Mouse (Mus musculus): ENCODE measurements around the gene Ddx28. TPM values are rescaled to one million over a fixed set of nuclear protein-coding genes. Genes with fewer than 3 reads are reported as not detected.

The Ddx28 gene
- total RNA-seq, 2 experiments from 2014 or later, result 8.9 to 9.5 TPM

DNA sequence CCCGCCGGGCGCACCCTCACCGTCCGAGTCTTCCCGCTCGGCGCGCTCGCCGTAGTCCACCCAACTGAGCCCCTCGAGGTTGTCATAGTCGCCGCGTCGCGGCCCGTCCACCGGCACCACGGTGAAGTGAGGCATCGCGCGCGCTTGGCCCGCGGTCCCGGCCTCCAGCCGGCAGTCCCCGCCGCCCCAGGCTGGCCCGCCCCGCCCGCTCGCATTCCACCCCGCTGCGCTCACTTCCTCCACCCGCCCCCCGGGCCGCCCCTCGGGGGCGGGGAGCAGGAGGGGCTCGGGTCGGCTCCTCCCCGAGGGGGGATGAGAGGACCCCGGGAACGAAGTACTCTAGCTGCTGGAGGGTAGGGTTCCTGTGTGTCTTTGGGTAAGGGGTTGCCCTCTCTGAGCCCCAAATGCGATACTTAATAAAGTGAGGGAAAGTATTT is 45.8 kb downstream of the Ddx28 start, which contains the start of gene Slc12a4:
Slc12a4 (minus strand) TSS at position 193 of the 437 bp plus-strand sequence.
- peak; percentile 91 for DNase-seq

DNA sequence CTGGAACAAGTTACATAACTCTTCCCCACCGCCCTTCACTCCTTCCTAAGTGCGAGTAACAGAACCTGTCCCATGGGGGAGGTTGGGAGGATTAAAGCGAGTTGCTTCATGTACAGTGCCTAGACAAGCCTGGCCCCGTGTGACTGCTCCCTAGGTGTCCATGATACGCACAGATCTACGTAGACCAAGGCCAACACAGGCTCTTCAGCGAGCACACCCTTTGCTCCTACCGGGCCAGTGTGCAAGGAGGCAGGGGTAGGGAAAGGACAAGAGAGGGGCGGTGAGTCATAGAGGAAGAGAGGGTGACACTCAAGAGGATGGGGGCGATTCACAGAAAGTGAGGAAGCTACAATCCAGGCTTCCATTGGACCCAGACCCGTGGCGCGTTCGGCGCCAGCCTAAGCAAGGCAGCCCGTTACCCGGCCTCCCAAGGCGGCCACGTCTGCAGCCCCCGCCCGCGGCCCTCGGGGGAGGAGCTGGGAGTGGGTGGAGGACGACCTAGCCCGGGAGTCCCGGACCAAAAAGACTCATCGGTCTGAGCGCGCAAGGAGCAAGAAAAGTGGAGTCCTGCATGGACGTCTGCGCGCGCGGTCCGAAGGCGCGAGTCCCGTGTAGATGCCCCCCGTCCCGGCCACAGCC is 46.3 kb downstream of the Ddx28 start:
- peak; percentile 75 for DNase-seq

GRCm38 (mm10) chr8:105964506-105965265 is 47.0 kb downstream of the Ddx28 start:
- no peak for DNase-seq

DNA sequence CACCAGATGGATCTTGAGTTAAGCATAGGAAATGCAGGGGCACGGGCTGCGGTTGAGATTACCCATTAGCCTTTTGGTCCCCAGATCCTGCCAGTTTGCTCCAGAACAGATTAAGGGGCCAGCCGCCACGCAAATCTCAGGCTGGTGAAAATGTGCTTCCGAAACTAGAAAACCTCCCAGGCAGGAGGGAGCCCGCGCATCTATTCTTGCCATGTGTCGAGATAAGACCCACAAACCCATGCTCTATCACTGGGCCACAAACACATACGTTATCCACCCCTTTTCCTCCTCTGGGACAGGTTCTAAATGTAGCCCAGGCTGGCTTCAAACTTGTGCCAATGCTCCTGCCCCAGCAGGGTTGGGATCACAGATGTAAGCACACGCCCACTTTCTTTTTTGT is 50.1 kb downstream of the Ddx28 start:
- no peak for DNase-seq

DNA sequence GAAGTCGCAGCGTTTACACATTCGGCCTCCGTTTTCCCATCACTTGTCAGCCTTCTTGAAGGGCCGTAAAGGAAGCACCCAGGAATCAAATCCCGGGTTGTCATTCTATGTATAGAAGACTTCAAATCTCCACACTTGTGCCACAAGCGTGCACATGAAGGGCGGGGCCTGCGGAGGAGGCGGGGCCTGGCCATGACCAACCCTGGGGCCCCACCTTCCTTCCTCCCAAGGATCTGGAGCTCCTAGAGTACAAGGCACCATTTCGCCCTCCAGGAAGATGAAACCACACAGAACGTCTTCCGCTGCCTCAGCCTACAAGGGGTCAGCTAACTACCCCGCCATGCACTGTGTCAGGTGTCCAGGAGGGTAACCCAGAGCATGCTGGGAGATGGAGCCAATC is 50.6 kb downstream of the Ddx28 start:
- no peak for DNase-seq

Other genes with a start within 250 kb of the Ddx28 start
- gene Ranbp10, start 184.5 kb downstream of the Ddx28 start, total RNA-seq (2021), result 10 to 100 TPM; 22.3 to 23.1 TPM
- gene Tsnaxip1, start 184.2 kb downstream of the Ddx28 start, total RNA-seq (2021), result not detected
- 10 to 100 TPM; 16.8 to 18.4 TPM for gene Cenpt, start 158.6 kb downstream of the Ddx28 start, total RNA-seq (2021)
- gene Thap11, start 156.8 kb downstream of the Ddx28 start, total RNA-seq (2021), result 10 to 100 TPM; 26.4 to 29.3 TPM
- gene Nutf2, start 151.3 kb downstream of the Ddx28 start, total RNA-seq (2021), result 10 to 100 TPM; 44.7 to 45.7 TPM
- 10 to 100 TPM; 34.0 to 34.8 TPM for gene Edc4, start 131.0 kb downstream of the Ddx28 start, total RNA-seq (2021)
- not detected for gene Nrn1l, start 118.3 kb downstream of the Ddx28 start, total RNA-seq (2021)
- 10 to 100 TPM; 21.7 to 24.3 TPM for gene Pskh1, start 111.4 kb downstream of the Ddx28 start, total RNA-seq (2021)
- under 1 TPM in 1 of 2 experiments, not detected in 1; 0.32 TPM for gene Ctrl, start 78.0 kb downstream of the Ddx28 start, total RNA-seq (2021)
- gene Psmb10, start 73.4 kb downstream of the Ddx28 start, total RNA-seq (2021), result 10 to 100 TPM; 85.4 to 94.0 TPM
- 1 to 10 TPM; 1.4 to 1.7 TPM for gene Lcat, start 68.5 kb downstream of the Ddx28 start, total RNA-seq (2021)
- 10 to 100 TPM; 62.4 to 65.8 TPM for gene Slc12a4, start 45.8 kb downstream of the Ddx28 start, total RNA-seq (2021)
- not detected for gene Dpep3, start 32.5 kb downstream of the Ddx28 start, total RNA-seq (2021)
- 10 to 100 TPM in 1 of 2 experiments, 1 to 10 TPM in 1; 9.8 to 10.2 TPM for gene Dus2, start 20.5 kb downstream of the Ddx28 start, total RNA-seq (2021)
- not detected for gene Dpep2nb, start 5.9 kb downstream of the Ddx28 start, total RNA-seq (2021)
- 10 to 100 TPM; 24.2 to 26.4 TPM for gene Nfatc3, start 47.0 kb upstream of the Ddx28 start, total RNA-seq (2021)
- gene Esrp2, start 125.1 kb upstream of the Ddx28 start, total RNA-seq (2021), result under 1 TPM; 0.54 to 0.91 TPM
- gene Pla2g15, start 138.5 kb upstream of the Ddx28 start, total RNA-seq (2021), result 1 to 10 TPM; 4.2 to 4.9 TPM
- gene Slc7a6, start 157.0 kb upstream of the Ddx28 start, total RNA-seq (2021), result 10 to 100 TPM; 17.1 to 18.9 TPM
- gene Slc7a6os, start 199.1 kb upstream of the Ddx28 start, total RNA-seq (2021), result 10 to 100 TPM; 17.0 to 17.1 TPM
- 10 to 100 TPM; 24.1 to 25.5 TPM for gene Prmt7, start 199.1 kb upstream of the Ddx28 start, total RNA-seq (2021)